ENCODE assay signal across 17 mouse cellular contexts in genomic region chr13:114392501-114392900, GRCm38 (mm10).
"Had no signal": no experiment of that assay in that cellular context is flagged by ENCODE, and none has a peak within 500 bp of the region (broad histone marks: within the 10 kb centered on the region; RNA-seq: fewer than 3 reads in every experiment).

No protein-coding gene starts in this region.

- H3K4me3 ChIP-seq: lung, embryonic 15.5 days; megakaryocyte, embryonic 14.5 days; midbrain, embryonic 13.5 days; midbrain, embryonic 15.5 days; neural tube, embryonic 12.5 days; stomach, embryonic 15.5 days had no signal

- H3K27ac ChIP-seq: lung, embryonic 15.5 days; macrophage; midbrain, embryonic 13.5 days; midbrain, embryonic 15.5 days; neural tube, embryonic 12.5 days; stomach, embryonic 15.5 days; stomach, postnatal 0 days had no signal

- H3K36me3 ChIP-seq: lung, embryonic 15.5 days; midbrain, embryonic 13.5 days; midbrain, embryonic 15.5 days; neural tube, embryonic 12.5 days; stomach, embryonic 15.5 days had no signal

- ATAC-seq: liver, postnatal 0 days; lung, postnatal 0 days; midbrain, embryonic 13.5 days; midbrain, embryonic 15.5 days had no signal

- H3K4me2 ChIP-seq: lung, embryonic 15.5 days; midbrain, embryonic 13.5 days; midbrain, embryonic 15.5 days; neural tube, embryonic 12.5 days; stomach, embryonic 15.5 days had no signal

- H3K4me1 ChIP-seq: neural tube, embryonic 12.5 days; stomach, embryonic 15.5 days had no signal

- H3K9me3 ChIP-seq: lung, embryonic 15.5 days; megakaryocyte, embryonic 14.5 days; midbrain, embryonic 13.5 days; midbrain, embryonic 15.5 days; neural tube, embryonic 12.5 days; stomach, embryonic 15.5 days had no signal

- H3K27me3 ChIP-seq: lung, embryonic 15.5 days; megakaryocyte, embryonic 14.5 days; midbrain, embryonic 13.5 days; midbrain, embryonic 15.5 days; neural tube, embryonic 12.5 days; stomach, embryonic 15.5 days had no signal

- DNase-seq: liver, postnatal 0 days; lung, adult 2 months; lung, postnatal 14 days; lung, postnatal 36 days; right cerebral cortex, postnatal 14 days; thymus, adult 2 months; thymus, postnatal 25 days; thymus, postnatal 4 days had no signal

- H3K9ac ChIP-seq: liver, postnatal 0 days; lung, embryonic 15.5 days; midbrain, embryonic 13.5 days; midbrain, embryonic 15.5 days; neural tube, embryonic 12.5 days; stomach, embryonic 15.5 days had no signal
